Mouse (Mus musculus): Measurements from ENCODE around the gene Dleu7. TPM values are rescaled to one million over a fixed set of nuclear protein-coding genes. Genes with fewer than 3 reads are reported as not detected.

The Dleu7 gene
- total and polyA plus RNA-seq, 3 experiments: not detected

DNA sequence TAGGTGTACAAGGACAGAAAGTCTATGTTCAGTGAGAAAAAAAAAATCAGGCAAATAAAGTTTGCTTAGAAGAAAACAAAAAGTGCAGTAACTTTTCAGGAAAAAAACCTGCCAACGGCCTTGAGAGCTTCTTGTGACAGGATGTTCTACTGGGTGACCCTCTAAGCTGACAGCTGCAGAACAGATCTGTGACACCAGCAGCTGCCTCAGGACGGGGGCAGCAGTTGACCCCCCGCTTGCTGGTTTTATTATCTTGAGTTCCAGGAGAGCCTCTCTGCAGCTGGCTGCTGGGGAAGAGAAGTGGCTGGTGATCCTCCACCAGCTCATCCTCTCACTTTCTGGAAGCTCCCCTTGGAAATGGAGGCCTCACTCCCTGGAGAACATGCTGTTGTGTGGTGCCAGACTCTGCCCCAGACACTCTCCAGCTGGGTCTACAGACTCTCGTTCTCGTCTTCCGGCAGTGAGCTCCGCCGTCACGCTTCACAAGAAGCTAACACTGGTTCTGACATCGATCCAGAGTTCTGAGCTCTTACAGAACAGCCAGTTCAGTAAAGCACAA, 33.8 kb downstream of the Dleu7 start:
- DNase-seq (ENCODE audit: low spot score): no peak
- Histone ChIP-seq H3K4me1 (ENCODE audit: insufficient read depth, low read depth, low read length) (peaks cover 3% of the 10 kb centered on the region; the same call in 1 of the 2 replicates), H3K4me3 (ENCODE audit: low read depth, low read length) (no peak overlapping the region), H3K9me3 (replicated peaks) (no peaks in the 10 kb centered on the region), H3K27me3 (ENCODE audit: insufficient read depth, low read length) (peaks cover 12% of the 10 kb centered on the region), H3K36me3 (replicated peaks) (no peaks in the 10 kb centered on the region)
- no peak for TF ChIP-seq GATA2 (IDR thresholded peaks at IDR 0.05; ENCODE audit: borderline replicate concordance, low read depth, low read length)
- ATAC-seq (ENCODE audit: extremely low read depth, insufficient number of reproducible peaks, low FRiP score, poor library complexity, severe bottlenecking): no peak

DNA sequence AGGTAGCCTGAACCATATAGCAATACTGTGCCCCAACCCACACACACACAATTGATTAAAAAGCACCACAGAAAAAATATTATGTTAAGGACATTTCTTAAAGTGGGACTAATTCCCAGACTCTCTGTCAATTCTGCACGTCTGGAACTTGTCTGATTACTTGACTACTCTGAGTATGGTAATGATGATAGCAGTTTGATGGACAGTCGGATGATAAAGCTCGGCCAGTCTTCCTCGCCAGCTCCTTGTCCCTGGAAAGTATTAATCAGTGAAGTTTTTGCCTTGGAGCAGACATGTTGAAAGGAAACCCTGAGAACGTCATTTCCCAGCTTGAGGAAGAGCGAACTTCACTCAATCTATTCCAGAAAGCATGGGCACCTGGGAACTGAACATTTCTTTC, 34.7 kb downstream of the Dleu7 start:
- Histone ChIP-seq H3K36me3 (replicated peaks) (no peaks in the 10 kb centered on the region), H3K4me3 (ENCODE audit: low read depth, low read length) (no peak overlapping the region), H3K4me1 (ENCODE audit: insufficient read depth, low read depth, low read length) (peaks cover 3% of the 10 kb centered on the region; the same call in 1 of the 2 replicates), H3K9me3 (replicated peaks) (no peaks in the 10 kb centered on the region), H3K27me3 (ENCODE audit: insufficient read depth, low read length) (peaks cover 12% of the 10 kb centered on the region)
- ATAC-seq (ENCODE audit: extremely low read depth, insufficient number of reproducible peaks, low FRiP score, poor library complexity, severe bottlenecking) (no peak), DNase-seq (ENCODE audit: low spot score) (no peak)
- no peak for TF ChIP-seq POLR2AphosphoS5 (IDR thresholded peaks at IDR 0.05; ENCODE audit: insufficient replicate concordance, low read depth, low read length)

- Histone ChIP-seq H3K27me3 (ENCODE audit: insufficient read depth, low read length) (peaks cover 12% of the 10 kb centered on the region), H3K36me3 (replicated peaks) (no peaks in the 10 kb centered on the region), H3K9me3 (replicated peaks) (no peaks in the 10 kb centered on the region), H3K4me3 (ENCODE audit: low read depth, low read length) (no peak overlapping the region), H3K4me1 (ENCODE audit: insufficient read depth, low read depth, low read length) (peaks cover 3% of the 10 kb centered on the region; the same call in 1 of the 2 replicates)
- no peak for TF ChIP-seq GATA1 (IDR thresholded peaks at IDR 0.05; ENCODE audit: borderline replicate concordance, low read length)
- no peak for TF ChIP-seq TAL1 (conservative IDR thresholded peaks at IDR 0.05; ENCODE audit: low read depth, low read length)
- TF ChIP-seq GATA2 (IDR thresholded peaks at IDR 0.05; ENCODE audit: borderline replicate concordance, low read depth, low read length): no peak
- TF ChIP-seq POLR2AphosphoS5 (IDR thresholded peaks at IDR 0.05; ENCODE audit: insufficient replicate concordance, low read depth, low read length): no peak
- TF ChIP-seq CTCF (IDR thresholded peaks at IDR 0.05; ENCODE audit: low read depth, low read length): no peak
- DNase-seq (ENCODE audit: low spot score): no peak
- ATAC-seq (ENCODE audit: extremely low read depth, insufficient number of reproducible peaks, low FRiP score, poor library complexity, severe bottlenecking): no peak
Measured at GRCm38 (mm10) chr14:62256066-62256465, 36.8 kb downstream of the Dleu7 start.

DNA sequence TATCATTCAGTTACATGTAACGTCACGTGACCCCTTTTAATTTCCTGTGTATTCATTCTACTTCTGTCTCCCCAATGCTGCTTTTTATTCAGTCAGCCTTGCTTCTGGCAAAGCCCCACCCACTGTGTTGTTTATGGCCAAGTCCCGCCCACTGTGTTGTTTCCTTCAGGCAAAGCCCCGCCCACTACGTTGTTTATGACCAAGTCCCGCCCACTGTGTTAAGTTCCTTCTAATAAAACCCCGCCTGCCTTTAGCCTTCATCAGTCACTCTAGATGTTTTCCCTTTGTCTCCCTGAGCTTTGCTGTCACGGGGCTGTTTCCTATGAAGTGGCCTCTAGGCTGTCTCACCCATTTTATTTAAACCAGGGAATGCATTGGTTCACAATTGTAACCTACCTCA, 38.5 kb downstream of the Dleu7 start:
- H3K27me3 ChIP-seq (ENCODE audit: insufficient read depth, low read length): peaks cover 10% of the 10 kb centered on the region
- H3K4me1 ChIP-seq (ENCODE audit: insufficient read depth, low read depth, low read length): peaks cover 3% of the 10 kb centered on the region; the same call in 1 of the 2 replicates
- no peak for ATAC-seq (ENCODE audit: extremely low read depth, insufficient number of reproducible peaks, low FRiP score, poor library complexity, severe bottlenecking)
- H3K36me3 ChIP-seq (replicated peaks): no peaks in the 10 kb centered on the region
- DNase-seq (ENCODE audit: low spot score): no peak
- TF ChIP-seq GATA1 (IDR thresholded peaks at IDR 0.05; ENCODE audit: borderline replicate concordance, low read length): no peak
- no peak for TF ChIP-seq GATA2 (IDR thresholded peaks at IDR 0.05; ENCODE audit: borderline replicate concordance, low read depth, low read length)
- no peak for TF ChIP-seq TAL1 (conservative IDR thresholded peaks at IDR 0.05; ENCODE audit: low read depth, low read length)
- no peak for TF ChIP-seq POLR2AphosphoS5 (IDR thresholded peaks at IDR 0.05; ENCODE audit: insufficient replicate concordance, low read depth, low read length)
- TF ChIP-seq CTCF (IDR thresholded peaks at IDR 0.05; ENCODE audit: low read depth, low read length): no peak
- H3K9me3 ChIP-seq (replicated peaks): no peaks in the 10 kb centered on the region
- no peak overlapping the region for H3K4me3 ChIP-seq (ENCODE audit: low read depth, low read length)

DNA sequence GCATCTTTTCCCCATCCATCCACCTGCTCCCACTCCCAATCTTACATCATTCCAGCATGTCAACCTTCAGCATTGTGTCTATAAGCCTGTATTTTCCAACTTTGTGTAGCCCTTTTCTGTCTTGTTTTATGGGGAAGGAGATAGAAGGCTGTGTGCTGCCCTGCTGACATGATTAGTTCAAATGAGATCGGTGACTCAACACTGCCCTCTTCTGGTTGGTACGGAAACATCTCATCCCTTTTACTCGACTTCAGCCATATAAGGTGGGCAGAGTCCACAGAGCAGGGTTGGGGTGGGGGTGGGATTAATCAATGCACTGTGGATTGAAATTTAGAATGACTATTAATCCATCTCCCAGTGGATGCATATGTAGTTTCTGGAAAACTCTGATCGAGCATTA, 40.8 kb downstream of the Dleu7 start:
- peak; percentile 59; the same call in 1 of the 2 replicates for TF ChIP-seq CTCF (IDR thresholded peaks at IDR 0.05; ENCODE audit: low read depth, low read length)
- TF ChIP-seq GATA2 (IDR thresholded peaks at IDR 0.05; ENCODE audit: borderline replicate concordance, low read depth, low read length): no peak
- no peak overlapping the region for H3K4me3 ChIP-seq (ENCODE audit: low read depth, low read length)
- peak; percentile 13 for DNase-seq (ENCODE audit: low spot score)
- H3K27me3 ChIP-seq (ENCODE audit: insufficient read depth, low read length): peaks cover 5% of the 10 kb centered on the region
- no peaks in the 10 kb centered on the region for H3K9me3 ChIP-seq (replicated peaks)
- H3K36me3 ChIP-seq (replicated peaks): no peaks in the 10 kb centered on the region
- ATAC-seq (ENCODE audit: extremely low read depth, insufficient number of reproducible peaks, low FRiP score, poor library complexity, severe bottlenecking): no peak
- H3K4me1 ChIP-seq (ENCODE audit: insufficient read depth, low read depth, low read length): peaks cover 3% of the 10 kb centered on the region; the same call in 1 of the 2 replicates

- TF ChIP-seq GATA1 (IDR thresholded peaks at IDR 0.05; ENCODE audit: borderline replicate concordance, low read length): no peak
- no peak for TF ChIP-seq GATA2 (IDR thresholded peaks at IDR 0.05; ENCODE audit: borderline replicate concordance, low read depth, low read length)
- no peak for TF ChIP-seq POLR2AphosphoS5 (IDR thresholded peaks at IDR 0.05; ENCODE audit: insufficient replicate concordance, low read depth, low read length)
- TF ChIP-seq CTCF (IDR thresholded peaks at IDR 0.05; ENCODE audit: low read depth, low read length): no peak
- no peak for TF ChIP-seq TAL1 (conservative IDR thresholded peaks at IDR 0.05; ENCODE audit: low read depth, low read length)
- no peak for ATAC-seq (ENCODE audit: extremely low read depth, insufficient number of reproducible peaks, low FRiP score, poor library complexity, severe bottlenecking)
Measured at GRCm38 (mm10) chr14:62250046-62250445, 42.8 kb downstream of the Dleu7 start.

GRCm38 (mm10) chr14:62249251-62249650, 43.6 kb downstream of the Dleu7 start:
- Histone ChIP-seq H3K4me1 (ENCODE audit: insufficient read depth, low read depth, low read length) (no peaks in the 10 kb centered on the region), H3K9me3 (replicated peaks) (no peaks in the 10 kb centered on the region), H3K27me3 (ENCODE audit: insufficient read depth, low read length) (peaks cover 3% of the 10 kb centered on the region; the same call in 1 of the 2 replicates), H3K36me3 (replicated peaks) (no peaks in the 10 kb centered on the region), H3K4me3 (ENCODE audit: low read depth, low read length) (no peak overlapping the region)
- ATAC-seq (ENCODE audit: extremely low read depth, insufficient number of reproducible peaks, low FRiP score, poor library complexity, severe bottlenecking) (no peak), DNase-seq (ENCODE audit: low spot score) (no peak)
- TF ChIP-seq GATA1 (IDR thresholded peaks at IDR 0.05; ENCODE audit: borderline replicate concordance, low read length): no peak
- TF ChIP-seq POLR2AphosphoS5 (IDR thresholded peaks at IDR 0.05; ENCODE audit: insufficient replicate concordance, low read depth, low read length): no peak
- no peak for TF ChIP-seq TAL1 (conservative IDR thresholded peaks at IDR 0.05; ENCODE audit: low read depth, low read length)
- TF ChIP-seq GATA2 (IDR thresholded peaks at IDR 0.05; ENCODE audit: borderline replicate concordance, low read depth, low read length): no peak
- no peak for TF ChIP-seq CTCF (IDR thresholded peaks at IDR 0.05; ENCODE audit: low read depth, low read length)

More at GRCm38 (mm10) chr14:62250046-62250445, 42.8 kb downstream of the Dleu7 start:
- Histone ChIP-seq H3K4me3 (ENCODE audit: low read depth, low read length) (no peak overlapping the region), H3K27me3 (ENCODE audit: insufficient read depth, low read length) (peaks cover 3% of the 10 kb centered on the region; the same call in 1 of the 2 replicates), H3K9me3 (replicated peaks) (no peaks in the 10 kb centered on the region), H3K4me1 (ENCODE audit: insufficient read depth, low read depth, low read length) (peaks cover 3% of the 10 kb centered on the region; the same call in 1 of the 2 replicates), H3K36me3 (replicated peaks) (no peaks in the 10 kb centered on the region)
- DNase-seq (ENCODE audit: low spot score): no peak

Data from G1E (cell line).